Mouse (Mus musculus) heart, adult 2 months (tissue): ENCODE measurements around the gene Sept9. TPM values are rescaled to one million over a fixed set of nuclear protein-coding genes. Genes with fewer than 3 reads are reported as not detected.

Experiments used
- DNase-seq, 2 experiments: peaks; one replicate each; pipeline ENCODE4 v3.0.0; 2021
- H3K27ac ChIP-seq: fragments of 200-600 bp; 2 replicates; pipeline ENCODE4 v1.8.1; 2022
- H3K27me3 ChIP-seq: fragments of 200-500 bp; 2 replicates; pipeline ENCODE4 v1.6.1; 2012; ENCODE audit warnings: mild to moderate bottlenecking, low read length, inconsistent platforms, mixed read lengths; ENCODE audit not compliant: control insufficient read depth, insufficient read depth
- H3K36me3 ChIP-seq: fragments of 200-500 bp; 2 replicates; pipeline ENCODE4 v1.6.1; 2012; ENCODE audit warnings: low read length, inconsistent platforms; ENCODE audit not compliant: control insufficient read depth, insufficient read depth
- H3K4me1 ChIP-seq: fragments of 200-500 bp; 2 replicates; pipeline ENCODE4 v1.6.1; 2011; ENCODE audit warnings: low read length; ENCODE audit not compliant: control insufficient read depth, insufficient read depth
- H3K4me3 ChIP-seq: fragments of 200-600 bp; 2 replicates; pipeline ENCODE4 v1.8.1; 2022
- H3K79me2 ChIP-seq: fragments of 200-500 bp; replicated peaks from 2 replicates; pipeline ENCODE4 v1.6.1; 2012; ENCODE audit warnings: mild to moderate bottlenecking, inconsistent platforms, low read length, moderate library complexity, mixed read lengths; ENCODE audit not compliant: control insufficient read depth, insufficient read depth
- H3K9ac ChIP-seq: fragments of 200-500 bp; 2 replicates; pipeline ENCODE4 v1.6.1; 2012; ENCODE audit warnings: low read depth, mild to moderate bottlenecking, control low read depth, inconsistent platforms, low read length, mixed read lengths
- CTCF ChIP-seq: fragments of 200-600 bp; IDR thresholded peaks from 2 replicates; pipeline ENCODE4 v1.8.1; 2022; ENCODE audit warnings: antibody characterized with exemption, mild to moderate bottlenecking, moderate library complexity
- EP300 ChIP-seq: fragments of 200-500 bp; IDR thresholded peaks from 2 replicates; pipeline ENCODE4 v1.6.1; 2011; ENCODE audit warnings: low read depth, low read length, control low read depth; ENCODE audit not compliant: insufficient read depth
- POLR2A ChIP-seq: fragments of 200-500 bp; IDR thresholded peaks from 2 replicates; pipeline ENCODE4 v1.6.1; 2011; ENCODE audit warnings: mild to moderate bottlenecking, low read depth, low read length, control low read depth; ENCODE audit not compliant: insufficient read depth
- WGBS: fragments of 180-500 bp; shearing (Covaris S2); methylation state at CpG from one replicate; pipeline ENCODE4 v1.1.7; 2018; 5-methylcytosine and 5-hydroxymethylcytosine counted together
- intact Hi-C: fragments of 180-260 bp; cut with DNase I; formaldehyde crosslinking; loops from one replicate; pipeline ENCODE4 v1.15.1; 2025
- long read RNA-seq: library from polyadenylated mRNA; stranded (forward); transcript quantifications from one replicate; pipeline ENCODE4 v2.0.0, GENCODE M21; 2021
- polyA plus RNA-seq: library from polyadenylated mRNA; depleted of rRNA; stranded (reverse); fragments of >200 nt; gene quantifications from 2 replicates; pipeline ENCODE4 v1.2.3, GENCODE M21; 2012; rRNA removed
- total RNA-seq, 2 experiments: library from RNA; stranded (reverse); gene quantifications; 2 replicates each; pipeline ENCODE4 v1.2.3; 2021

Gene Sept9
- 10 to 100 TPM; 28.2 to 31.9 TPM for total RNA-seq
- polyA plus RNA-seq = 15.9 and 17.4 TPM in 2 replicates
- long read RNA-seq, transcript Sept9-201 (11 exons, 3,784 nt) = major isoform, 6 of 27 reads
- long read RNA-seq, partial matches to known transcripts = 11 of 27 reads
- long read RNA-seq, other reads (novel, unspliced or antisense) = 6 of 27 reads

- H3K9ac ChIP-seq = peak within 1 kb of the TSS; percentile 50
- DNase-seq = peak in 1 of 2 experiments; percentile 30
- intact Hi-C loops = no loop called here
- WGBS = 4% methylated on average over 63 of the region's 70 CpGs
- H3K79me2 ChIP-seq = no peaks in the 10 kb centered on the region
- peaks cover 4% of the 10 kb centered on the region for H3K27me3 ChIP-seq
- H3K4me1 ChIP-seq = no peaks in the 10 kb centered on the region; the same call in 1 of the 2 replicates
- no peak within 1 kb of the TSS for H3K27ac ChIP-seq
- no peaks in the 10 kb centered on the region for H3K36me3 ChIP-seq
- peak within 1 kb of the TSS; percentile 46 for H3K4me3 ChIP-seq
- TF ChIP-seq EP300 (no peak), CTCF (no peak), POLR2A (no peak)
Measured at GRCm38 (mm10) chr11:117199282-117200175, at the start of gene Sept9. Gene Sept9 (plus strand): TSS chr11:117199661.

DNA sequence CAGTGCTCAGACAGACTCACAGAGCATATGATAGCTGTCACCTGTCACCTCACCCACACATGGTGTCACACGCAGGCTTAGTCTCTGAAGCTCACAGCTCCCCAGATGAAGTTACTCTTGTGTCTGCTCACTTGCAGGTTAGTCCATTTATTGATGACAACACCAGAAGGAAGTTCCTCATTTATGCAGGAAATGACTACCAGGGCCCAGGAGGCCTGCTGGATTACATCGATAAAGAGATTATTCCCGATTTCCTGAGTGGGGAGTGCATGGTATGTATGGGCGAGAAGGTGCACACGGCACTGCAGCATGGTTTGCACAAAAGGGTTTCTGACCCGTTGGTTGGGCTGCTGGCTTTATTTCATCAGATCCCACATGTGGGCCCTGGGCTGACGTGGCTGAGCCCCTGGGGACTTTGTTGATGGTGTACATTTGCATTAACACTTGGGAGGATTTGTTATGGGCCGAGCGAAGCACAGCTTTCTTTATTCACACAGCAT lies 48.9 kb upstream of the Sept9 start:
- H3K4me1 ChIP-seq = peaks cover 1% of the 10 kb centered on the region
- H3K27ac ChIP-seq = no peak overlapping the region
- TF ChIP-seq POLR2A (no peak), EP300 (no peak), CTCF (no peak)
- DNase-seq = no peak
- intact Hi-C loops = no loop called here
- no peak overlapping the region for H3K9ac ChIP-seq
- WGBS = 36% methylated on average over 9 of the region's 9 CpGs
- H3K27me3 ChIP-seq = no peaks in the 10 kb centered on the region
- H3K36me3 ChIP-seq = no peaks in the 10 kb centered on the region
- H3K4me3 ChIP-seq = no peak overlapping the region
- peaks cover 2% of the 10 kb centered on the region; the same call in 1 of the 2 replicates for H3K79me2 ChIP-seq

DNA sequence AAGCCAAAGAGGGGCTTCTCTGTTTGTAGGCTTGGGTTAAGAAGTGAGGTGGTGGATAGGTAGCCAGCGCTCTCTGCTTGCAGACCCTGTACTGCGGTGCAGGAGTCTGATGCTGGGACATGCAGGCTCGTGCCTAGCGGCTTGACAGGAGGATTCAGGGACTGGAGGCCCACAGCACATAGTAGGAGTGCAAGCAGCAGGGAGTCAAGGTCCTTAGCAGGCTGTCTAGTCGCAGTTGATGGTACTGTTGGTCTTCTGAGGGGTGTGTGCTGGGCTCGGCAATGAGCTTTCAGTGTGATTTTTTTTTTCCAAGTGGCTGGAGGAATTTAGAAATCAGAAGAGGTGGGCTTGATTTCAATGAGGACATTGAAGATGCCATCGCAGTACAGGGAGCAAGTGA lies 48.0 kb upstream of the Sept9 start:
- 93% methylated on average over 7 of the region's 7 CpGs for WGBS
- no peaks in the 10 kb centered on the region for H3K36me3 ChIP-seq
- H3K79me2 ChIP-seq = no peaks in the 10 kb centered on the region
- no peak overlapping the region for H3K4me3 ChIP-seq
- TF ChIP-seq POLR2A (no peak), EP300 (no peak), CTCF (no peak)
- H3K9ac ChIP-seq = no peak overlapping the region
- intact Hi-C loops = no loop called here
- H3K27ac ChIP-seq = no peak overlapping the region
- H3K27me3 ChIP-seq = no peaks in the 10 kb centered on the region
- peaks cover 1% of the 10 kb centered on the region; the same call in 1 of the 2 replicates for H3K4me1 ChIP-seq
- DNase-seq = no peak

GRCm38 (mm10) chr11:117152541-117152940 lies 46.9 kb upstream of the Sept9 start:
- H3K79me2 ChIP-seq = no peaks in the 10 kb centered on the region
- 88% methylated on average over 6 of the region's 6 CpGs for WGBS
- H3K27me3 ChIP-seq = no peaks in the 10 kb centered on the region
- H3K4me3 ChIP-seq = no peak overlapping the region
- no peak for TF ChIP-seq CTCF
- TF ChIP-seq EP300 = no peak
- no peak for TF ChIP-seq POLR2A
- H3K27ac ChIP-seq = no peak overlapping the region
- DNase-seq = no peak
- intact Hi-C loops = no loop called here
- no peak overlapping the region for H3K9ac ChIP-seq
- peaks cover 1% of the 10 kb centered on the region; the same call in 1 of the 2 replicates for H3K4me1 ChIP-seq
- H3K36me3 ChIP-seq = no peaks in the 10 kb centered on the region

- TF ChIP-seq EP300 = no peak
- no peak for TF ChIP-seq POLR2A
- TF ChIP-seq CTCF = no peak
- H3K36me3 ChIP-seq = no peaks in the 10 kb centered on the region
Measured at GRCm38 (mm10) chr11:117153553-117153952, 45.9 kb upstream of the Sept9 start.

More at GRCm38 (mm10) chr11:117153553-117153952, 45.9 kb upstream of the Sept9 start:
- WGBS = 60% methylated on average over 9 of the region's 9 CpGs
- intact Hi-C loops = no loop called here
- Histone ChIP-seq H3K9ac (no peak overlapping the region), H3K27me3 (no peaks in the 10 kb centered on the region), H3K79me2 (no peaks in the 10 kb centered on the region), H3K4me3 (no peak overlapping the region), H3K27ac (no peak overlapping the region), H3K4me1 (peaks cover 1% of the 10 kb centered on the region; the same call in 1 of the 2 replicates)
- no peak for DNase-seq
